Mouse (Mus musculus): ENCODE measurements around the gene Maats1. TPM values are rescaled to one million over a fixed set of nuclear protein-coding genes. Genes with fewer than 3 reads are reported as not detected.
"Not testable (repeated sequence)": the region's sequence is repeated elsewhere in the genome, so short reads cannot be mapped to it uniquely, and the experiment has no call there.

Gene Maats1
- polyA plus RNA-seq, 1 experiment from 2014 or later, result 1.5 TPM

DNA sequence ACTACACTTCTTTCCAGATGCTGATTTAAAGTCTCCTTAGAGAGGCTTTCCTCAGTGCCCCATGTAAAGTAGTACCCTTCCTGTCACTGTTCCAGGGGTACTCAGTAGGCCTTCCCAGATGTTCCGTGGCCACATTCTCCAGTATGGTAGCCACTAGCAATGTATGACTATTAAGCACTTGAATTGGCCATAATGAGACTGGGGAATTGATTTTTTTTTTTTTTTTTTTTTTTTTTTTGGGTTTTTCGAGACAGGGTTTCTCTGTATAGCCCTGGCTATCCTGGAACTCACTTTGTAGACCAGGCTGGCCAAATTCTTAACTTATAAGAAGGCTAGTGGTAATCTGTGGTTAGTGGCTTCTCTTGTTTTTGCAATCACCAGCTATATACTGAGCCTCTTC, 7.9 kb upstream of the Maats1 start:
- H3K9me3 ChIP-seq (ENCODE audit: control insufficient read depth, low read length), result no peaks in the 10 kb centered on the region
- no peaks in the 10 kb centered on the region for H3K4me1 ChIP-seq (replicated peaks; ENCODE audit: control insufficient read depth, insufficient read depth, low read length)
- DNase-seq (ENCODE audit: low spot score), result no peak
- no peak overlapping the region for H3K27ac ChIP-seq (ENCODE audit: low read depth, low read length)
- no peaks in the 10 kb centered on the region for H3K36me3 ChIP-seq (ENCODE audit: control insufficient read depth, insufficient read depth, low read length)
- no peak overlapping the region for H3K4me2 ChIP-seq (replicated peaks; ENCODE audit: low read depth, low read length)
- H3K4me3 ChIP-seq (ENCODE audit: low read depth, low read length), result no peak overlapping the region
- WGBS, result 92% methylated on average over 2 of the region's 2 CpGs
- no peak overlapping the region for H3K9ac ChIP-seq (ENCODE audit: low read depth, low read length)
- no peaks in the 10 kb centered on the region for H3K27me3 ChIP-seq (ENCODE audit: control insufficient read depth, insufficient read depth, low read length)
- ATAC-seq (ENCODE audit: low FRiP score), result no peak

DNA sequence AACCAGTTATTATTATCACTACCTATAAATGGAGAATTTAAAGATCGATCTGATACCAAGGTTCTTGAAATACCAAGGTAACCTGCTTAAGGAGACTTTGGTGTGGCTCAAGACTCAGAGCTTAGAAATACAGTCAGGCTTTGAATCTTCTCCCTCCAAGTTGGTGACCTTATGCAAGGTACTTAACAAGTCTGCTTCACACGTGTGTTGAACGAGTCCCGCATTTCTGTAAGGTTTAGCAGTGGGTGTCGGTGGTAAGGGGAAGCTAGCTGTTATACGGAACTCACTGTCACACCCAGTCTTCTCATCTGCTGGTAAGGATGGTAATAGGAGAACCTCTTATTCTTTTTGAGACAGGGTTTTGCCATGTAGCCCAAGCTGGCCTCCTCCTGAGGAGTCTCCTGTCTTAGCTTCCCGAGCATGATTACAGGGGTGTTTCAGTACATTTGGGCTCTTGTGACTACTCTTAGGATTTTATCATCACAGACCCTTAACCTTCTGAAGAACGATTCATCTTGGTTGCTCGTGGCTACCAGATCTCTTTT, 6.3 kb upstream of the Maats1 start:
- no peaks in the 10 kb centered on the region for H3K36me3 ChIP-seq (ENCODE audit: control insufficient read depth, insufficient read depth, low read length)
- H3K4me3 ChIP-seq (ENCODE audit: low read depth, low read length), result no peak overlapping the region
- H3K27me3 ChIP-seq (ENCODE audit: control insufficient read depth, insufficient read depth, low read length), result no peaks in the 10 kb centered on the region
- 92% methylated on average over 9 of the region's 9 CpGs for WGBS
- no peaks in the 10 kb centered on the region for H3K4me1 ChIP-seq (replicated peaks; ENCODE audit: control insufficient read depth, insufficient read depth, low read length)
- no peak overlapping the region for H3K9ac ChIP-seq (ENCODE audit: low read depth, low read length)
- ATAC-seq (ENCODE audit: low FRiP score) (no peak), DNase-seq (ENCODE audit: low spot score) (no peak)
- no peaks in the 10 kb centered on the region for H3K9me3 ChIP-seq (ENCODE audit: control insufficient read depth, low read length)
- no peak overlapping the region for H3K27ac ChIP-seq (ENCODE audit: low read depth, low read length)
- H3K4me2 ChIP-seq (replicated peaks; ENCODE audit: low read depth, low read length), result no peak overlapping the region

DNA sequence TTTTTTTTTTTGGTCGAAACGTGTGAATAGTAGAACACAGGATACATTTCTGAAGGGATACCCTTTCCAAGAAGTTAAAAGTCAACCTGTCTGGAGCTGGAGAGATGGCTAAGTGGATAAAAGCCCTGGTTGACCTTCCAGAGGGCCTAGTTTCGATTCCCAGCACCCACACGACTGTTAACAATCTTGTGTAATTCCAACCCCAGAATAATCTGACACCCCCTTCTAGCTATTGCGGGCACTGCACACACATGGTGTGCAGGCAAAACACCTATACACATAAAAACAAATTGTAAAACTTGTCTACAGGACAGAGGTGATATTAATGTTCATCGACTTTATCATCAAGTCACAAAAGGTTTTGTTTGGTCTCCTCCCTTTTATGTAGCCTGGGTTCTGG, 5.6 kb upstream of the Maats1 start:
- peak overlapping the region; percentile 85 for H3K4me3 ChIP-seq (ENCODE audit: low read depth, low read length)
- no peaks in the 10 kb centered on the region for H3K36me3 ChIP-seq (ENCODE audit: control insufficient read depth, insufficient read depth, low read length)
- ATAC-seq (ENCODE audit: low FRiP score) (no peak), DNase-seq (ENCODE audit: low spot score) (no peak)
- no peak overlapping the region for H3K9ac ChIP-seq (ENCODE audit: low read depth, low read length)
- no peaks in the 10 kb centered on the region for H3K4me1 ChIP-seq (replicated peaks; ENCODE audit: control insufficient read depth, insufficient read depth, low read length)
- no peaks in the 10 kb centered on the region for H3K9me3 ChIP-seq (ENCODE audit: control insufficient read depth, low read length)
- peak overlapping the region; percentile 53 for H3K4me2 ChIP-seq (replicated peaks; ENCODE audit: low read depth, low read length)
- no peaks in the 10 kb centered on the region for H3K27me3 ChIP-seq (ENCODE audit: control insufficient read depth, insufficient read depth, low read length)
- WGBS, result 66% methylated on average over 6 of the region's 6 CpGs
- H3K27ac ChIP-seq (ENCODE audit: low read depth, low read length), result no peak overlapping the region

DNA sequence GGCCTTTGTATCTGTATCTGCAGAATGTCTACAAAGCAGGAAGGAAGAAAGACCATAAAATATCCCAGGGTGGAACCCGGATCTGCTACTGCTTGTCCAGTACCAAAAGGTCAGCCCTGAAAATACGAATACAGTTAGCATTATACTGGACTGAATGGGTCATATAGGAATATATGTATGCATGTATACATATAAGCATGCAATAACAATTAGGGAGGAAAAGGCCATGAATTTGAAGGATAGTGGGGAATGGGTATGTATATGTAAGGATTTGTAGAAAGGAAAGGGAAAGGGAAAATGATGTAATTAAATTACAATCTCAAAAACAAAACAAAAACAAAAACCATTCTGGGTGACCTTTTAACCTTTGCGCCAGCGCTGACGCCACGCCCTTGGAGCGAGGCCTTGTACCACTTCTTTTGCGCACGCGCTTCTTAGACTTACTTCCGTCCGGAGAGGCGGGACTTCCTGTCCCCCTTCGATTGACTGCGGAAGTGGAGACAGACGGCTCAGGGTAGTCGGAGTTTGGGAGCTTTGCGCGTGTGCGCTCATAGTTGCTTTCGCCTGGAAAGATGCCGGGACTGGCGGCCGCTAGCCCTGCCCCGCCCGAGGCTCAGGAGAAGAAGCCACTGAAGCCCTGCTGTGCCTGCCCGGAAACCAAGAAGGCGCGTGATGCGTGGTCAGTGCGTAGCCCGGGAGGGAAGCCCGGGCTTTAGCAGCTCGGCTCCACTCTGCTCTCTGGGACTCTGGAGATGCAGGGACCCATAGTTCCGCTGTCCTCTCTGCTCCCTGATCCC, 4.8 kb upstream of the Maats1 start, which contains the start of the genes Cox17 and Gm21987:
Cox17 (plus strand) TSS at position 463 of the 797 bp plus-strand sequence.
Gm21987 (plus strand) TSS at position 512 of the 797 bp plus-strand sequence.
- Histone ChIP-seq H3K4me1 (replicated peaks; ENCODE audit: control insufficient read depth, insufficient read depth, low read length) (no peaks in the 10 kb centered on the region; the same call in 1 of the 2 replicates), H3K27ac (ENCODE audit: low read depth, low read length) (peak within 1 kb of the TSS; percentile 74; the same call in 1 of the 2 replicates), H3K4me2 (replicated peaks; ENCODE audit: low read depth, low read length) (peak within 1 kb of the TSS; percentile 53), H3K27me3 (ENCODE audit: control insufficient read depth, insufficient read depth, low read length) (no peaks in the 10 kb centered on the region), H3K9me3 (ENCODE audit: control insufficient read depth, low read length) (no peaks in the 10 kb centered on the region), H3K36me3 (ENCODE audit: control insufficient read depth, insufficient read depth, low read length) (no peaks in the 10 kb centered on the region), H3K9ac (ENCODE audit: low read depth, low read length) (peak within 1 kb of the TSS; percentile 89), H3K4me3 (ENCODE audit: low read depth, low read length) (peak within 1 kb of the TSS; percentile 85)
- 3% methylated on average over 35 of the region's 35 CpGs for WGBS
- ATAC-seq (ENCODE audit: low FRiP score), result peak; percentile 98
- peak; percentile 96 for DNase-seq (ENCODE audit: low spot score)

DNA sequence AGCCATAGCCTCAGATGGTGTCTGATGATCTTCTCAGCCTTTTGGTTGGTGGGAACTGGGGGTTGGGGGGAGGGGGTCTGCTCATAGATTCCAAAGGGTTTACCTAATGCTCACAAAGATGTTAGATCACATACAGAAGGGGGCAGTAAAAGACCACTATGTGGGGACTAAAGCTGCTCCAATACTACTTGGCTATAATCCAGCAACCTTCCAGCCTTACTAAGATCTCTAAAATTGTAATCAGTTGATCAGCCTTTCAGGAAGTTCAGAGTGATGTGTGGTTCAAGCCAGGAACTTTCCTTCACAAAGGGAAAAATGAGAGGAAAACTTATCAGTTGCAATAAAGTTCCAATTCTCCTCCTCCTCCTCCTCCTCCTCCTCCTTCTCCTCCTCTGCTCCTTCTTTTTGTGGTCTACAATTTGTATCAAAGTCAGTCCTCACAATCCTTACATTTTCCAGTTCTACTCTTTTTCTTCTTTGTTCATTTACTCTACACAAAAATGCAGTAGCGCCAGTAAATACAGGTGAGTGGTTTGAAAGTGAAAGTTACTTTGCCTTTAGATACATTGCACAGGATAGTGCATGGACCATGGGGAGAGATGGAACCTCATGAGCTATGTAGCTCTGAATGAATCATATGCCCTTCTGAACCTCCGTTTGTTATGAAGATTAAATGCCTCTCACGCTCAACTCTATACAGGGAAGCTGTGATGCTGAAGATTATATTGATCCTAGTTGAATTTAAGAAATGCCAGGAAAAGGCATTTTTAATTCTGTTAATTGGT, 3.2 kb upstream of the Maats1 start:
- H3K9me3 ChIP-seq (ENCODE audit: control insufficient read depth, low read length), result no peaks in the 10 kb centered on the region
- no peak overlapping the region for H3K4me3 ChIP-seq (ENCODE audit: low read depth, low read length)
- H3K27ac ChIP-seq (ENCODE audit: low read depth, low read length), result no peak overlapping the region
- H3K4me1 ChIP-seq (replicated peaks; ENCODE audit: control insufficient read depth, insufficient read depth, low read length), result no peaks in the 10 kb centered on the region; the same call in 1 of the 2 replicates
- WGBS, result 87% methylated on average over 3 of the region's 3 CpGs
- H3K27me3 ChIP-seq (ENCODE audit: control insufficient read depth, insufficient read depth, low read length), result no peaks in the 10 kb centered on the region
- DNase-seq (ENCODE audit: low spot score) (peak; percentile 57), ATAC-seq (ENCODE audit: low FRiP score) (no peak)
- H3K9ac ChIP-seq (ENCODE audit: low read depth, low read length), result no peak overlapping the region
- H3K36me3 ChIP-seq (ENCODE audit: control insufficient read depth, insufficient read depth, low read length), result no peaks in the 10 kb centered on the region
- no peak overlapping the region for H3K4me2 ChIP-seq (replicated peaks; ENCODE audit: low read depth, low read length)

DNA sequence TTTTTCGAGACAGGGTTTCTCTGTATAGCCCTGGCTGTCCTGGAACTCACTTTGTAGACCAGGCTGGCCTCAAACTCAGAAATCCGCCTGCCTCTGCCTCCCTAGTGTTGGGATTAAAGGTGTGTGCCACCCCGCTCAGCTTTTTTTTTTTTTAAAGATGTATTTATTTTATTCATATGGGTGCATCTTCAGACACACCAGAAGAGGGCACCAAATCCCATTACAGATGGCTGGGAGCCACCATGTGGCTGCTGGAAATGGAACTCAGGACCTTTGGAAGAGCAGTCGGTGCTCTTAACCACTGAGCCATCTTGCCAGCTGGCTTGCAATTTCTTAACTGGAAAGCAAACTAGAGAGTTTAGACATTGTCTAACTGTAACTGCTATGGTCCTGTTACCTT, 3.9 kb downstream of the Maats1 start:
- not testable (repeated sequence) for H3K27ac ChIP-seq (ENCODE audit: low read depth, low read length); DNase-seq (ENCODE audit: low spot score); H3K4me2 ChIP-seq (replicated peaks; ENCODE audit: low read depth, low read length); H3K27me3 ChIP-seq (ENCODE audit: control insufficient read depth, insufficient read depth, low read length); H3K36me3 ChIP-seq (ENCODE audit: control insufficient read depth, insufficient read depth, low read length); H3K4me3 ChIP-seq (ENCODE audit: low read depth, low read length); H3K4me1 ChIP-seq (replicated peaks; ENCODE audit: control insufficient read depth, insufficient read depth, low read length); H3K9ac ChIP-seq (ENCODE audit: low read depth, low read length); ATAC-seq (ENCODE audit: low FRiP score); H3K9me3 ChIP-seq (ENCODE audit: control insufficient read depth, low read length)
- 89% methylated on average over 4 of the region's 4 CpGs for WGBS

DNA sequence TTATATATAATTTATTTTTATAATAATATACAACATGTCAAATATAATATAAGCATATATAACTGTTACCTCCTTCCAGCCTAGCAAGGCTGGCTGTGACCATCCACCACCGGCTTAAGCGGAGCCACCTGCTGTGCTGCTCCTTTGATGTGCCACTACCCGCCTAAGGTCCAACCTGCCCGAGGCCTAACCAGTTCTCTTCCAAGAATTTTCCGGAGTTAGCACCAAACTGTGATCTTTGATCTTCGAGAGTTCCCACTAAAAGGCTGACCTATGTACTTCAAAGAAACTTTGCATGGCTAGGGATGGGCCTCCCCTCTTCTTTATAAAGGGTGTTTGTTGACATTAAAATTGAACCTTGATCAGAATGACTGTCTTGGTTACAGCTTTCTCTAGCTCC, 7.5 kb downstream of the Maats1 start:
- no peak overlapping the region for H3K4me2 ChIP-seq (replicated peaks; ENCODE audit: low read depth, low read length)
- WGBS, result 48% methylated on average over 6 of the region's 6 CpGs
- H3K27me3 ChIP-seq (ENCODE audit: control insufficient read depth, insufficient read depth, low read length), result no peaks in the 10 kb centered on the region
- no peaks in the 10 kb centered on the region for H3K4me1 ChIP-seq (replicated peaks; ENCODE audit: control insufficient read depth, insufficient read depth, low read length)
- H3K9me3 ChIP-seq (ENCODE audit: control insufficient read depth, low read length), result no peaks in the 10 kb centered on the region
- no peak overlapping the region for H3K9ac ChIP-seq (ENCODE audit: low read depth, low read length)
- no peak overlapping the region for H3K27ac ChIP-seq (ENCODE audit: low read depth, low read length)
- no peak overlapping the region for H3K4me3 ChIP-seq (ENCODE audit: low read depth, low read length)
- no peaks in the 10 kb centered on the region for H3K36me3 ChIP-seq (ENCODE audit: control insufficient read depth, insufficient read depth, low read length)
- no peak for DNase-seq (ENCODE audit: low spot score)
- no peak for ATAC-seq (ENCODE audit: low FRiP score)

DNA sequence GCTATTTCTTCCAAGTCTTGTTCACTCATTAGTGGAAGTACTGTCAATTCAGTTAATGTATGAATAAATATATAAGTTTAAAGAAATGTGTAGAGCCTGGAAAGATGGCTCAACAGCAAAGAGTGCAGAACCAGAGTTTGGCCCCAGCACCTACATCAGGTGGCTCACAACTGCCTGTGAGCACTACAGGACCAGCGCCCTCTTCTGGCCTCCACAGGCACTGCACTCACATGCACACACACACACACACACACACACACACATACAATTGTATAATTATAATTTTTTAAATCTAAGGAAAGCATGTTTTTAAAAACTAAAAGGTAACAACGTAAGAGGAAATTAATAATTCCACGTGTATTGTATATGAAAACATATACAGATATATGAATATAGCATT, 12.6 kb downstream of the Maats1 start:
- Histone ChIP-seq H3K36me3 (ENCODE audit: control insufficient read depth, insufficient read depth, low read length) (no peaks in the 10 kb centered on the region), H3K9me3 (ENCODE audit: control insufficient read depth, low read length) (no peaks in the 10 kb centered on the region)
- DNase-seq (ENCODE audit: low spot score), result no peak

More for the DNA sequence above, 12.6 kb downstream of the Maats1 start:
- H3K27me3 ChIP-seq (ENCODE audit: control insufficient read depth, insufficient read depth, low read length), result no peaks in the 10 kb centered on the region
- no peaks in the 10 kb centered on the region for H3K4me1 ChIP-seq (replicated peaks; ENCODE audit: control insufficient read depth, insufficient read depth, low read length)
- no peak overlapping the region for H3K4me2 ChIP-seq (replicated peaks; ENCODE audit: low read depth, low read length)
- H3K9ac ChIP-seq (ENCODE audit: low read depth, low read length), result no peak overlapping the region
- no peak overlapping the region for H3K27ac ChIP-seq (ENCODE audit: low read depth, low read length)
- H3K4me3 ChIP-seq (ENCODE audit: low read depth, low read length), result no peak overlapping the region
- no peak for ATAC-seq (ENCODE audit: low FRiP score)
- WGBS, result 86% methylated on average over 3 of the region's 3 CpGs

Measured in hindbrain, embryonic 11.5 days (tissue).